Mouse (Mus musculus): ENCODE measurements around the gene Sap30. TPM values are rescaled to one million over a fixed set of nuclear protein-coding genes. Genes with fewer than 3 reads are reported as not detected.

Sap30 gene
- polyA plus RNA-seq, 1 experiment from 2014 or later, result 76.2 TPM

GRCm38 (mm10) chr8:57489366-57489765 lies 1.7 kb upstream of the Sap30 start:
- H3K27ac ChIP-seq, result no peak overlapping the region
- H3K4me1 ChIP-seq (replicated peaks), result peaks cover 14% of the 10 kb centered on the region
- no peaks in the 10 kb centered on the region for H3K36me3 ChIP-seq
- H3K9me3 ChIP-seq, result no peaks in the 10 kb centered on the region
- H3K4me3 ChIP-seq (replicated peaks), result no peak overlapping the region
- ATAC-seq, result no peak
- WGBS, result 96% methylated on average over 1 of the region's 1 CpGs
- no peak overlapping the region for H3K9ac ChIP-seq (replicated peaks)
- no peaks in the 10 kb centered on the region for H3K27me3 ChIP-seq
- peak overlapping the region; percentile 79; the same call in 1 of the 2 replicates for H3K4me2 ChIP-seq (replicated peaks)

- Histone ChIP-seq H3K27me3 (no peaks in the 10 kb centered on the region), H3K9me3 (no peaks in the 10 kb centered on the region), H3K27ac (peak overlapping the region; percentile 85), H3K4me3 (replicated peaks) (peak overlapping the region; percentile 86), H3K4me2 (replicated peaks) (peak overlapping the region; percentile 79), H3K9ac (replicated peaks) (peak overlapping the region; percentile 65), H3K36me3 (peaks cover 3% of the 10 kb centered on the region), H3K4me1 (replicated peaks) (peaks cover 14% of the 10 kb centered on the region)
- peak; percentile 45 for ATAC-seq
- WGBS, result 0% methylated on average over 25 of the region's 25 CpGs
Observed at GRCm38 (mm10) chr8:57488312-57488765, 679 bp upstream of the Sap30 start.

- H3K27me3 ChIP-seq, result no peaks in the 10 kb centered on the region
- no peaks in the 10 kb centered on the region for H3K9me3 ChIP-seq
- peaks cover 13% of the 10 kb centered on the region for H3K36me3 ChIP-seq
- H3K4me1 ChIP-seq (replicated peaks), result peaks cover 14% of the 10 kb centered on the region
- peak overlapping the region; percentile 79 for H3K4me2 ChIP-seq (replicated peaks)
- H3K4me3 ChIP-seq (replicated peaks), result peak overlapping the region; percentile 86
- peak overlapping the region; percentile 98 for H3K27ac ChIP-seq
- peak overlapping the region; percentile 92 for H3K9ac ChIP-seq (replicated peaks)
- peak; percentile 77 for ATAC-seq
- WGBS, result under 1% methylated on average over 54 of the region's 54 CpGs
Observed at GRCm38 (mm10) chr8:57486491-57487440, 894 bp downstream of the Sap30 start.

DNA sequence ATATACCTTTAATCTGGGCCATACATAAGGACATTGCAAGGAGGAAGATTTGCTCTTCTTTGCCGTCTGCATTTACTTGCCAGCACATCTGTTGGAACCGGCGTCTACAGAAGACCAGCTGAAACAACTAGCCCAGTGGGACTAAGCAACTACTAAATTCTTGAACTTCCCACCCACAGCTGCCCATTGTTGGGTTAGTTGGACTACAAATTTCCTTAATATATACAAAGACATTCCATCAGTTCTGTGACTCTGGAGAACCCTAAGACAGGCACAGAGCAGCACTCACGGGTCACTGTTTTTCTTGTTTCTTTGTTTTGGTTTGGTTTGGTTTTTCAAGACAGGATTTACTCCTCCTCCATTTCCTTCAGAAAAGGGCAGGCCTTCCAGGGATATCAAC lies 7.1 kb downstream of the Sap30 start:
- H3K27ac ChIP-seq, result no peak overlapping the region
- H3K36me3 ChIP-seq, result peaks cover 30% of the 10 kb centered on the region
- H3K9ac ChIP-seq (replicated peaks), result no peak overlapping the region
- H3K4me1 ChIP-seq (replicated peaks), result peaks cover 6% of the 10 kb centered on the region
- no peak for ATAC-seq
- 86% methylated on average over 4 of the region's 4 CpGs for WGBS
- no peak overlapping the region for H3K4me3 ChIP-seq (replicated peaks)
- no peaks in the 10 kb centered on the region for H3K27me3 ChIP-seq
- no peaks in the 10 kb centered on the region for H3K9me3 ChIP-seq
- no peak overlapping the region for H3K4me2 ChIP-seq (replicated peaks)

DNA sequence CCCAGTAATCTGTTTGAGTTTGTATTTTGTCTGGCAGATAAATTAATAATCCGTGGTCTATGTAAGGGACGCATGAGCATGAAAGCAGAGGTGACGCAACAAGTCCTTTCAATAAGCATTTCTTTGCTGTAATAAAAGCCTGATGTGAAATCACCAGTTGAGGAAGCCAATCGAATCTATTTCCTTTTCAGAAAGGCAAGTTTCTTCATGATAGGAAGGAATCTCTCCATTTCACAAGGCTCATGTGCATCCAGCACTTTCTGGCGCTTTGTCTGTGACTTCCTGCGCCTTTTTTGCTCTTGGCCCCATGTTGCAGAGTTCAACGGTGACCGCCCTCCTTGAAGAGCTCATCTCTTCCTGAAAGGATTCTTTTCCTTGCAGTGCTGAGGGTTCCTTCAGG lies 8.0 kb downstream of the Sap30 start:
- Histone ChIP-seq H3K27ac (no peak overlapping the region), H3K27me3 (no peaks in the 10 kb centered on the region), H3K36me3 (peaks cover 30% of the 10 kb centered on the region), H3K4me2 (replicated peaks) (no peak overlapping the region), H3K4me1 (replicated peaks) (no peaks in the 10 kb centered on the region), H3K9ac (replicated peaks) (no peak overlapping the region), H3K4me3 (replicated peaks) (no peak overlapping the region), H3K9me3 (no peaks in the 10 kb centered on the region)
- ATAC-seq, result no peak
- 94% methylated on average over 8 of the region's 8 CpGs for WGBS

- ATAC-seq, result no peak
- Histone ChIP-seq H3K9ac (replicated peaks) (no peak overlapping the region), H3K27ac (no peak overlapping the region), H3K36me3 (peaks cover 27% of the 10 kb centered on the region), H3K4me1 (replicated peaks) (no peaks in the 10 kb centered on the region), H3K9me3 (no peaks in the 10 kb centered on the region), H3K4me3 (replicated peaks) (no peak overlapping the region), H3K27me3 (no peaks in the 10 kb centered on the region), H3K4me2 (replicated peaks) (no peak overlapping the region)
- 77% methylated on average over 3 of the region's 3 CpGs for WGBS
Observed at GRCm38 (mm10) chr8:57478406-57478805, 9.3 kb downstream of the Sap30 start.

- H3K27me3 ChIP-seq, result no peaks in the 10 kb centered on the region
- no peaks in the 10 kb centered on the region for H3K36me3 ChIP-seq
- H3K9ac ChIP-seq (replicated peaks), result no peak overlapping the region
- no peak overlapping the region for H3K27ac ChIP-seq
- no peaks in the 10 kb centered on the region for H3K4me1 ChIP-seq (replicated peaks)
- 91% methylated on average over 6 of the region's 6 CpGs for WGBS
- no peak overlapping the region for H3K4me2 ChIP-seq (replicated peaks)
- ATAC-seq, result no peak
- H3K4me3 ChIP-seq (replicated peaks), result no peak overlapping the region
- H3K9me3 ChIP-seq, result no peaks in the 10 kb centered on the region
Observed at GRCm38 (mm10) chr8:57473751-57474150, 13.9 kb downstream of the Sap30 start.

GRCm38 (mm10) chr8:57470863-57471262 lies 16.8 kb downstream of the Sap30 start:
- H3K9ac ChIP-seq (replicated peaks), result no peak overlapping the region
- no peaks in the 10 kb centered on the region for H3K27me3 ChIP-seq
- H3K36me3 ChIP-seq, result no peaks in the 10 kb centered on the region
- no peaks in the 10 kb centered on the region for H3K4me1 ChIP-seq (replicated peaks)
- H3K27ac ChIP-seq, result no peak overlapping the region
- WGBS, result 91% methylated on average over 5 of the region's 5 CpGs
- no peak for ATAC-seq
- H3K9me3 ChIP-seq, result no peaks in the 10 kb centered on the region
- H3K4me2 ChIP-seq (replicated peaks), result no peak overlapping the region
- H3K4me3 ChIP-seq (replicated peaks), result no peak overlapping the region

DNA sequence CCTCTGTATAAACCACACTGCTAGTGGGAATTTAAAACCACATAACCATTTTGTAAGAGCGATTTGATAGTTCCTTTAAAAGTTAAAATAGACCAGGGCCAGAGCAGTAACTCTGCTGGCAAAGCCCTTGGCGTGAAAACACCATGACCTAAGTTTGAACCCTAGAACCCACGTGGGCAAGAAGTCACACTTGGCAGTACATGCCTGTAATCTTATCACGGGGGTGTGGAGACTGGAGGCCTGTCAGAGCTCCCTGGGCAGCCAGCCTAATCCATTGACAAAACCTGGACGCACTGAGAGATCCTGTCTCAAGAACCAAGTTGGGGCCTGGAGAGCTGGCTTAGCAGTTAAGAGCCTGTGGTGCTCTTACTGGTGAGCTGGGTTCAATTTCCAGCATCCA lies 19.0 kb downstream of the Sap30 start:
- no peaks in the 10 kb centered on the region for H3K36me3 ChIP-seq
- ATAC-seq, result no peak
- H3K4me2 ChIP-seq (replicated peaks), result no peak overlapping the region
- WGBS, result 58% methylated on average over 5 of the region's 5 CpGs
- H3K9ac ChIP-seq (replicated peaks), result no peak overlapping the region
- H3K27ac ChIP-seq, result no peak overlapping the region
- no peaks in the 10 kb centered on the region for H3K9me3 ChIP-seq
- no peaks in the 10 kb centered on the region for H3K4me1 ChIP-seq (replicated peaks)
- no peaks in the 10 kb centered on the region for H3K27me3 ChIP-seq
- no peak overlapping the region for H3K4me3 ChIP-seq (replicated peaks)

GRCm38 (mm10) chr8:57463757-57464156 lies 23.9 kb downstream of the Sap30 start:
- H3K4me3 ChIP-seq (replicated peaks), result no peak overlapping the region
- WGBS, result 93% methylated on average over 3 of the region's 3 CpGs
- no peaks in the 10 kb centered on the region for H3K9me3 ChIP-seq
- H3K27me3 ChIP-seq, result no peaks in the 10 kb centered on the region
- H3K4me2 ChIP-seq (replicated peaks), result no peak overlapping the region
- no peaks in the 10 kb centered on the region for H3K36me3 ChIP-seq
- no peak overlapping the region for H3K9ac ChIP-seq (replicated peaks)
- H3K27ac ChIP-seq, result no peak overlapping the region
- no peaks in the 10 kb centered on the region for H3K4me1 ChIP-seq (replicated peaks)
- ATAC-seq, result no peak

DNA sequence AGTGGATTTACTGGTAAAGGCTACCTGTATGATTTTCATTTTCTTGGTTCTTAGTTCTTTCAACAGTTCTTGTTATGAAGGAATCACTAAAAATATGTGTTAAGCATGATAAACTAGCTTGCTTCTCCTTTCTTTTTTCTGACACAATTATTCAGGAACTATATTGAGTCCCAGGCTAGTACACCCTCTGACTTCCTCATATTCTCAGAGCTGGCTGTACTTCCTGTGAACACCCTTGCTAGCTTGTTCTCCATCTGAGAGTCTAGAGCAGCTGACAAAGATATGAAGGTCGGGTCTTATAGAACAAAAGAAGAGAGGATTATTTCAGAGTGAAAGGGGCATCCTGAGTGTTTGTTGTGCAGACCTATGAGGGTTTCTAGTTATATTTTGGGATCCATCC lies 24.8 kb downstream of the Sap30 start:
- Histone ChIP-seq H3K9me3 (no peaks in the 10 kb centered on the region), H3K4me1 (replicated peaks) (no peaks in the 10 kb centered on the region), H3K27ac (no peak overlapping the region), H3K27me3 (no peaks in the 10 kb centered on the region), H3K4me3 (replicated peaks) (no peak overlapping the region), H3K9ac (replicated peaks) (no peak overlapping the region), H3K36me3 (no peaks in the 10 kb centered on the region), H3K4me2 (replicated peaks) (no peak overlapping the region)
- 52% methylated on average over 1 of the region's 1 CpGs for WGBS
- ATAC-seq, result no peak

DNA sequence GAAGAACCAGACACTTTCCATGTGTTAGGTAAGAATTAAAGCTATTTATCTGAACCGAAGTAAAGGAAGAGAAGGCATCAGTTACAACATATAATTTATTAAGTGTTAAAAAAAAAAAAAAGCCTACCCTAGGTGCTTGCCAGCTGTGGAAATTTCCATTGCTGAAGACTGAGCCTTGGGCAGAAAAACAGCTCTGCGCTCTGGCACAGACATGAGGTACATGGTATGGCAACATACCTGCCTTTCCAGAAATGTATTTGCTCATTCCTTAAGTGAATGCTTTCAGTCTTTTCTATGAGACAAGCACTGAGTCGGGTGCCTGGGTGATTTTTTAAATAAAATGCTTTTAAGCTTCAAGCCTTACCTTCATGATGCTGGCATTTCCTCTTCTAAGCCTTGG lies 29.7 kb downstream of the Sap30 start:
- Histone ChIP-seq H3K9me3 (no peaks in the 10 kb centered on the region), H3K4me2 (replicated peaks) (no peak overlapping the region), H3K27me3 (no peaks in the 10 kb centered on the region), H3K4me1 (replicated peaks) (no peaks in the 10 kb centered on the region), H3K9ac (replicated peaks) (no peak overlapping the region), H3K27ac (no peak overlapping the region), H3K4me3 (replicated peaks) (no peak overlapping the region), H3K36me3 (no peaks in the 10 kb centered on the region)
- 85% methylated on average over 3 of the region's 3 CpGs for WGBS
- ATAC-seq, result no peak
